Mouse (Mus musculus) kidney, embryonic 16.5 days (tissue): ENCODE measurements at regions not wholly inside any gene's neighbourhood (a gene's known extent, or its start where the extent isn't known, plus 50 kb on each side); places are given as distances from the start of the nearest gene placed in this dataset.
A peak's percentile ranks its signal among the peaks of the same experiment; 100 is the strongest.

Experiments used
- ATAC-seq: fragments of 200-750 bp; cut with Nextera tagmentation; 2 replicates; pipeline ENCODE4 v1.8.0; 2017; ENCODE audit warnings: moderate TSS enrichment; ENCODE audit not compliant: low FRiP score, low TSS enrichment
- H3K27ac ChIP-seq: fragments of 300-500 bp; sonication (generic); 2 replicates; pipeline ENCODE4 v1.5.1; 2014; ENCODE audit warnings: low read length
- H3K27me3 ChIP-seq: fragments of 300-500 bp; sonication (generic); 2 replicates; pipeline ENCODE4 v1.6.1; 2014; ENCODE audit warnings: low read length, control low read depth, mixed read lengths; ENCODE audit not compliant: insufficient read depth
- H3K36me3 ChIP-seq: fragments of 300-500 bp; sonication (generic); 2 replicates; pipeline ENCODE4 v1.6.1; 2014; ENCODE audit warnings: low read length, control low read depth, mixed read lengths; ENCODE audit not compliant: insufficient read depth
- H3K4me1 ChIP-seq: fragments of 300-500 bp; sonication (generic); 2 replicates; pipeline ENCODE4 v1.6.1; 2014; ENCODE audit warnings: low read length, control low read depth, mixed read lengths; ENCODE audit not compliant: insufficient read depth
- H3K4me2 ChIP-seq: fragments of 300-500 bp; sonication (generic); replicated peaks from 2 replicates; pipeline ENCODE4 v1.6.1; 2014; ENCODE audit warnings: low read depth, low read length
- H3K4me3 ChIP-seq: fragments of 300-500 bp; sonication (generic); 2 replicates; pipeline ENCODE4 v1.5.1; 2014; ENCODE audit warnings: mild to moderate bottlenecking, low read length
- H3K9ac ChIP-seq: fragments of 300-500 bp; sonication (generic); replicated peaks from 2 replicates; pipeline ENCODE4 v1.6.1; 2014; ENCODE audit warnings: low read length
- H3K9me3 ChIP-seq: fragments of 300-500 bp; sonication (generic); 2 replicates; pipeline ENCODE4 v1.6.1; 2016; ENCODE audit warnings: low read length, control low read depth
- WGBS: fragments of 180-500 bp; shearing (Covaris S2); extraction: QIAGEN DNeasy Blood & Tissue Kit; methylation state at CpG from one replicate; pipeline ENCODE4 v1.1.7; 2014; 5-methylcytosine and 5-hydroxymethylcytosine counted together

GRCm38 (mm10) chr7:133288236-133288635, 164.1 kb upstream of the Ctbp2 start:
- Histone ChIP-seq H3K4me2 (no peak overlapping the region), H3K9me3 (no peaks in the 10 kb centered on the region), H3K4me3 (no peak overlapping the region), H3K36me3 (no peaks in the 10 kb centered on the region), H3K4me1 (no peaks in the 10 kb centered on the region), H3K27me3 (no peaks in the 10 kb centered on the region), H3K9ac (no peak overlapping the region), H3K27ac (no peak overlapping the region)
- 81% methylated on average over 3 of the region's 3 CpGs for whole genome bisulfite sequencing
- no peak for ATAC-seq

GRCm38 (mm10) chr7:133286836-133287235, 162.7 kb upstream of the Ctbp2 start:
- Histone ChIP-seq H3K9me3 (no peaks in the 10 kb centered on the region), H3K27me3 (no peaks in the 10 kb centered on the region), H3K27ac (no peak overlapping the region), H3K4me2 (no peak overlapping the region), H3K4me3 (no peak overlapping the region), H3K4me1 (no peaks in the 10 kb centered on the region), H3K9ac (no peak overlapping the region), H3K36me3 (no peaks in the 10 kb centered on the region)
- WGBS: 89% methylated on average over 7 of the region's 7 CpGs
- ATAC-seq: no peak

- no peak overlapping the region for H3K27ac ChIP-seq
Measured at GRCm38 (mm10) chr7:133286216-133286615, 162.1 kb upstream of the Ctbp2 start.

GRCm38 (mm10) chr7:133262161-133262560, 138.0 kb upstream of the Ctbp2 start:
- no peak overlapping the region for H3K4me3 ChIP-seq
- H3K27ac ChIP-seq: no peak overlapping the region
- H3K9me3 ChIP-seq: no peaks in the 10 kb centered on the region
- no peak for ATAC-seq
- no peaks in the 10 kb centered on the region for H3K4me1 ChIP-seq
- H3K4me2 ChIP-seq: no peak overlapping the region
- H3K36me3 ChIP-seq: no peaks in the 10 kb centered on the region
- 59% methylated on average over 5 of the region's 5 CpGs for WGBS
- no peak overlapping the region for H3K9ac ChIP-seq
- H3K27me3 ChIP-seq: no peaks in the 10 kb centered on the region

More at GRCm38 (mm10) chr7:133286216-133286615, 162.1 kb upstream of the Ctbp2 start:
- H3K4me3 ChIP-seq: no peak overlapping the region
- WGBS: 88% methylated on average over 5 of the region's 5 CpGs
- H3K9ac ChIP-seq: no peak overlapping the region
- no peaks in the 10 kb centered on the region for H3K27me3 ChIP-seq
- no peak overlapping the region for H3K4me2 ChIP-seq
- ATAC-seq: no peak
- no peaks in the 10 kb centered on the region for H3K9me3 ChIP-seq
- no peaks in the 10 kb centered on the region for H3K4me1 ChIP-seq
- H3K36me3 ChIP-seq: no peaks in the 10 kb centered on the region

- H3K4me3 ChIP-seq: no peak overlapping the region
- no peaks in the 10 kb centered on the region for H3K27me3 ChIP-seq
- no peak overlapping the region for H3K4me2 ChIP-seq
- WGBS: 88% methylated on average over 7 of the region's 7 CpGs
- H3K9me3 ChIP-seq: no peaks in the 10 kb centered on the region
- H3K36me3 ChIP-seq: no peaks in the 10 kb centered on the region
- H3K9ac ChIP-seq: no peak overlapping the region
- no peak overlapping the region for H3K27ac ChIP-seq
- H3K4me1 ChIP-seq: no peaks in the 10 kb centered on the region
- no peak for ATAC-seq
Measured at GRCm38 (mm10) chr7:133259143-133259542, 135.0 kb upstream of the Ctbp2 start.

GRCm38 (mm10) chr7:133256831-133257230, 132.7 kb upstream of the Ctbp2 start:
- no peak for ATAC-seq
- no peak overlapping the region for H3K4me3 ChIP-seq
- no peaks in the 10 kb centered on the region for H3K27me3 ChIP-seq
- H3K27ac ChIP-seq: no peak overlapping the region
- no peaks in the 10 kb centered on the region for H3K36me3 ChIP-seq
- WGBS: 75% methylated on average over 5 of the region's 5 CpGs
- no peaks in the 10 kb centered on the region; the same call in 1 of the 2 replicates for H3K9me3 ChIP-seq
- H3K4me2 ChIP-seq: no peak overlapping the region
- no peak overlapping the region for H3K9ac ChIP-seq
- H3K4me1 ChIP-seq: no peaks in the 10 kb centered on the region

GRCm38 (mm10) chr7:133244601-133245000, 120.4 kb upstream of the Ctbp2 start:
- Histone ChIP-seq H3K4me2 (peak overlapping the region; percentile 36), H3K27me3 (no peaks in the 10 kb centered on the region), H3K9me3 (no peaks in the 10 kb centered on the region), H3K4me1 (0 out of 2 replicates have a peak, but pooled peaks cover 4% of the 10 kb centered on the region), H3K27ac (no peak overlapping the region), H3K9ac (peak overlapping the region; percentile 33; the same call in 1 of the 2 replicates), H3K36me3 (no peaks in the 10 kb centered on the region), H3K4me3 (no peak overlapping the region; the same call in 1 of the 2 replicates)
- ATAC-seq: no peak
- WGBS: 12% methylated on average over 11 of the region's 11 CpGs

- H3K9me3 ChIP-seq: no peaks in the 10 kb centered on the region
- no peaks in the 10 kb centered on the region; the same call in 1 of the 2 replicates for H3K4me1 ChIP-seq
- no peak for ATAC-seq
- H3K9ac ChIP-seq: no peak overlapping the region
- no peak overlapping the region for H3K4me3 ChIP-seq
- no peak overlapping the region for H3K4me2 ChIP-seq
- WGBS: 85% methylated on average over 5 of the region's 5 CpGs
- no peaks in the 10 kb centered on the region for H3K27me3 ChIP-seq
- H3K27ac ChIP-seq: no peak overlapping the region
- H3K36me3 ChIP-seq: no peaks in the 10 kb centered on the region
Measured at GRCm38 (mm10) chr7:133234326-133234725, 110.2 kb upstream of the Ctbp2 start.

- Histone ChIP-seq H3K27ac (no peak overlapping the region), H3K4me2 (no peak overlapping the region), H3K9me3 (no peaks in the 10 kb centered on the region), H3K27me3 (no peaks in the 10 kb centered on the region), H3K4me3 (no peak overlapping the region), H3K9ac (no peak overlapping the region), H3K4me1 (no peaks in the 10 kb centered on the region; the same call in 1 of the 2 replicates), H3K36me3 (no peaks in the 10 kb centered on the region)
- no peak for ATAC-seq
- 88% methylated on average over 10 of the region's 10 CpGs for WGBS
Measured at GRCm38 (mm10) chr7:133232889-133233441, 108.8 kb upstream of the Ctbp2 start.

GRCm38 (mm10) chr7:133230806-133231205, 106.7 kb upstream of the Ctbp2 start:
- Histone ChIP-seq H3K4me2 (no peak overlapping the region), H3K27me3 (no peaks in the 10 kb centered on the region), H3K27ac (no peak overlapping the region), H3K4me1 (no peaks in the 10 kb centered on the region), H3K4me3 (no peak overlapping the region), H3K36me3 (no peaks in the 10 kb centered on the region), H3K9ac (no peak overlapping the region), H3K9me3 (no peaks in the 10 kb centered on the region)
- WGBS: 72% methylated on average over 3 of the region's 3 CpGs
- no peak for ATAC-seq
